Mouse (Mus musculus) midbrain, embryonic 16.5 days (tissue): ENCODE measurements at regions not wholly inside any gene's neighbourhood (a gene's known extent, or its start where the extent isn't known, plus 50 kb on each side); places are given as distances from the start of the nearest gene placed in this dataset.

Experiments
- ATAC-seq: fragments of 200-750 bp; cut with Nextera tagmentation; 2 replicates; pipeline ENCODE4 v1.8.0; 2017; ENCODE audit warnings: moderate TSS enrichment
- H3K27ac ChIP-seq: fragments of 300-500 bp; sonication (generic); 2 replicates; pipeline ENCODE4 v1.5.1; 2014; ENCODE audit warnings: mild to moderate bottlenecking, low read length, mixed read lengths
- H3K27me3 ChIP-seq: fragments of 300-500 bp; sonication (generic); 2 replicates; pipeline ENCODE4 v1.6.1; 2014; ENCODE audit warnings: low read depth, low read length, mixed read lengths; ENCODE audit not compliant: control insufficient read depth, insufficient read depth
- H3K36me3 ChIP-seq: fragments of 300-500 bp; sonication (generic); 2 replicates; pipeline ENCODE4 v1.6.1; 2014; ENCODE audit warnings: mild to moderate bottlenecking, low read length, moderate library complexity, mixed read lengths; ENCODE audit not compliant: control insufficient read depth, insufficient read depth
- H3K4me1 ChIP-seq: fragments of 300-500 bp; sonication (generic); 2 replicates; pipeline ENCODE4 v1.6.1; 2014; ENCODE audit warnings: mild to moderate bottlenecking, low read length, mixed read lengths; ENCODE audit not compliant: control insufficient read depth, insufficient read depth
- H3K4me2 ChIP-seq: fragments of 300-500 bp; sonication (generic); 2 replicates; pipeline ENCODE4 v1.6.1; 2014; ENCODE audit warnings: mild to moderate bottlenecking, low read length, mixed read lengths
- H3K4me3 ChIP-seq: fragments of 300-500 bp; sonication (generic); 2 replicates; pipeline ENCODE4 v1.5.1; 2014; ENCODE audit warnings: low read depth, mild to moderate bottlenecking, low read length, moderate library complexity, mixed read lengths
- H3K9ac ChIP-seq: fragments of 300-500 bp; sonication (generic); 2 replicates; pipeline ENCODE4 v1.6.1; 2014; ENCODE audit warnings: low read depth, low read length, mixed read lengths
- H3K9me3 ChIP-seq: fragments of 300-500 bp; sonication (generic); replicated peaks from 2 replicates; pipeline ENCODE4 v1.6.1; 2014; ENCODE audit warnings: mild to moderate bottlenecking, low read length, mixed read lengths; ENCODE audit not compliant: control insufficient read depth, poor library complexity, severe bottlenecking
- WGBS: fragments of 180-500 bp; shearing (Covaris S2); extraction: QIAGEN DNeasy Blood & Tissue Kit; methylation state at CpG from one replicate; pipeline ENCODE4 v1.1.7; 2014; 5-methylcytosine and 5-hydroxymethylcytosine counted together

- 92% methylated on average over 3 of the region's 3 CpGs for WGBS
- no peak overlapping the region for H3K9ac ChIP-seq
- H3K4me3 ChIP-seq, result no peak overlapping the region
- no peaks in the 10 kb centered on the region for H3K4me1 ChIP-seq
- H3K27me3 ChIP-seq, result no peaks in the 10 kb centered on the region
- no peak overlapping the region for H3K27ac ChIP-seq
- H3K36me3 ChIP-seq, result no peaks in the 10 kb centered on the region
- ATAC-seq, result no peak
- H3K9me3 ChIP-seq, result no peaks in the 10 kb centered on the region
- no peak overlapping the region for H3K4me2 ChIP-seq
Observed at GRCm38 (mm10) chr13:44441061-44441460, 288.2 kb upstream of the Jarid2 start.

GRCm38 (mm10) chr13:44449216-44449830, 280.0 kb upstream of the Jarid2 start:
- ATAC-seq, result no peak
- Histone ChIP-seq H3K4me1 (peaks cover 8% of the 10 kb centered on the region), H3K4me3 (no peak overlapping the region), H3K9me3 (no peaks in the 10 kb centered on the region), H3K9ac (no peak overlapping the region), H3K4me2 (no peak overlapping the region), H3K27me3 (no peaks in the 10 kb centered on the region), H3K36me3 (no peaks in the 10 kb centered on the region), H3K27ac (no peak overlapping the region)
- 88% methylated on average over 1 of the region's 1 CpGs for WGBS

GRCm38 (mm10) chr13:44451224-44451623, 278.1 kb upstream of the Jarid2 start:
- Histone ChIP-seq H3K9ac (no peak overlapping the region), H3K9me3 (no peaks in the 10 kb centered on the region), H3K36me3 (no peaks in the 10 kb centered on the region), H3K27ac (no peak overlapping the region), H3K27me3 (no peaks in the 10 kb centered on the region), H3K4me1 (peaks cover 9% of the 10 kb centered on the region), H3K4me3 (no peak overlapping the region), H3K4me2 (no peak overlapping the region)
- no peak for ATAC-seq
- WGBS, result 88% methylated on average over 5 of the region's 5 CpGs

GRCm38 (mm10) chr13:44453131-44453530, 276.1 kb upstream of the Jarid2 start:
- H3K36me3 ChIP-seq, result no peaks in the 10 kb centered on the region
- H3K9ac ChIP-seq, result no peak overlapping the region
- H3K4me1 ChIP-seq, result peaks cover 9% of the 10 kb centered on the region
- 44% methylated on average over 7 of the region's 7 CpGs for WGBS
- H3K27me3 ChIP-seq, result no peaks in the 10 kb centered on the region
- ATAC-seq, result no peak
- no peak overlapping the region for H3K4me3 ChIP-seq
- no peak overlapping the region for H3K4me2 ChIP-seq
- H3K9me3 ChIP-seq, result no peaks in the 10 kb centered on the region; the same call in 1 of the 2 replicates
- no peak overlapping the region for H3K27ac ChIP-seq

- H3K4me2 ChIP-seq, result no peak overlapping the region
- ATAC-seq, result no peak
- WGBS, result 44% methylated on average over 9 of the region's 9 CpGs
- no peak overlapping the region for H3K27ac ChIP-seq
- H3K9me3 ChIP-seq, result no peaks in the 10 kb centered on the region; the same call in 1 of the 2 replicates
- H3K27me3 ChIP-seq, result no peaks in the 10 kb centered on the region
- H3K9ac ChIP-seq, result no peak overlapping the region
- no peak overlapping the region for H3K4me3 ChIP-seq
- no peaks in the 10 kb centered on the region for H3K36me3 ChIP-seq
- H3K4me1 ChIP-seq, result peaks cover 9% of the 10 kb centered on the region
Observed at GRCm38 (mm10) chr13:44454136-44454535, 275.1 kb upstream of the Jarid2 start.

- no peaks in the 10 kb centered on the region for H3K36me3 ChIP-seq
- no peak overlapping the region for H3K4me3 ChIP-seq
- H3K27me3 ChIP-seq, result no peaks in the 10 kb centered on the region
- no peaks in the 10 kb centered on the region; the same call in 1 of the 2 replicates for H3K9me3 ChIP-seq
- WGBS, result 55% methylated on average over 5 of the region's 5 CpGs
- H3K27ac ChIP-seq, result no peak overlapping the region
- no peak overlapping the region for H3K4me2 ChIP-seq
- no peak for ATAC-seq
- H3K4me1 ChIP-seq, result peaks cover 9% of the 10 kb centered on the region
- no peak overlapping the region for H3K9ac ChIP-seq
Observed at GRCm38 (mm10) chr13:44455193-44455592, 274.1 kb upstream of the Jarid2 start.

- Histone ChIP-seq H3K4me1 (peaks cover 7% of the 10 kb centered on the region; the same call in 1 of the 2 replicates), H3K4me2 (no peak overlapping the region), H3K27me3 (no peaks in the 10 kb centered on the region), H3K4me3 (no peak overlapping the region), H3K9ac (no peak overlapping the region), H3K9me3 (peaks cover 4% of the 10 kb centered on the region; the same call in 1 of the 2 replicates), H3K36me3 (no peaks in the 10 kb centered on the region), H3K27ac (no peak overlapping the region)
- 27% methylated on average over 3 of the region's 3 CpGs for WGBS
- ATAC-seq, result no peak
Observed at GRCm38 (mm10) chr13:44458744-44459143, 270.5 kb upstream of the Jarid2 start.

GRCm38 (mm10) chr13:44459148-44459547, 270.1 kb upstream of the Jarid2 start:
- no peaks in the 10 kb centered on the region for H3K27me3 ChIP-seq
- H3K9me3 ChIP-seq, result peaks cover 4% of the 10 kb centered on the region; the same call in 1 of the 2 replicates
- ATAC-seq, result no peak

GRCm38 (mm10) chr13:44463675-44464074, 265.6 kb upstream of the Jarid2 start:
- no peak overlapping the region for H3K9ac ChIP-seq
- 96% methylated on average over 4 of the region's 4 CpGs for WGBS
- no peak for ATAC-seq

More at GRCm38 (mm10) chr13:44459148-44459547, 270.1 kb upstream of the Jarid2 start:
- no peak overlapping the region for H3K9ac ChIP-seq
- no peak overlapping the region for H3K4me2 ChIP-seq
- peaks cover 3% of the 10 kb centered on the region; the same call in 1 of the 2 replicates for H3K4me1 ChIP-seq
- no peaks in the 10 kb centered on the region for H3K36me3 ChIP-seq
- H3K27ac ChIP-seq, result no peak overlapping the region
- no peak overlapping the region for H3K4me3 ChIP-seq
- WGBS, result 16% methylated on average over 4 of the region's 4 CpGs

More at GRCm38 (mm10) chr13:44463675-44464074, 265.6 kb upstream of the Jarid2 start:
- Histone ChIP-seq H3K27me3 (no peaks in the 10 kb centered on the region), H3K27ac (no peak overlapping the region), H3K4me3 (no peak overlapping the region), H3K36me3 (no peaks in the 10 kb centered on the region), H3K9me3 (0 out of 2 replicates have a peak, but pooled peaks cover 4% of the 10 kb centered on the region), H3K4me1 (no peaks in the 10 kb centered on the region), H3K4me2 (no peak overlapping the region)
